Mouse (Mus musculus): Measurements from ENCODE around the gene Crtam.

- TF ChIP-seq EP300 (IDR thresholded peaks at IDR 0.05; ENCODE audit: low read depth): no peak
- TF ChIP-seq CTCF (IDR thresholded peaks at IDR 0.05; ENCODE audit: low read depth): no peak
Measured at GRCm38 (mm10) chr9:40991511-40991910, 12.9 kb downstream of the Crtam start.
